Mouse (Mus musculus): Measurements from ENCODE around the gene Nfx1.
"Not testable (repeated sequence)": the region's sequence is repeated elsewhere in the genome, so short reads cannot be mapped to it uniquely, and the experiment has no call there.

The Nfx1 gene

DNA sequence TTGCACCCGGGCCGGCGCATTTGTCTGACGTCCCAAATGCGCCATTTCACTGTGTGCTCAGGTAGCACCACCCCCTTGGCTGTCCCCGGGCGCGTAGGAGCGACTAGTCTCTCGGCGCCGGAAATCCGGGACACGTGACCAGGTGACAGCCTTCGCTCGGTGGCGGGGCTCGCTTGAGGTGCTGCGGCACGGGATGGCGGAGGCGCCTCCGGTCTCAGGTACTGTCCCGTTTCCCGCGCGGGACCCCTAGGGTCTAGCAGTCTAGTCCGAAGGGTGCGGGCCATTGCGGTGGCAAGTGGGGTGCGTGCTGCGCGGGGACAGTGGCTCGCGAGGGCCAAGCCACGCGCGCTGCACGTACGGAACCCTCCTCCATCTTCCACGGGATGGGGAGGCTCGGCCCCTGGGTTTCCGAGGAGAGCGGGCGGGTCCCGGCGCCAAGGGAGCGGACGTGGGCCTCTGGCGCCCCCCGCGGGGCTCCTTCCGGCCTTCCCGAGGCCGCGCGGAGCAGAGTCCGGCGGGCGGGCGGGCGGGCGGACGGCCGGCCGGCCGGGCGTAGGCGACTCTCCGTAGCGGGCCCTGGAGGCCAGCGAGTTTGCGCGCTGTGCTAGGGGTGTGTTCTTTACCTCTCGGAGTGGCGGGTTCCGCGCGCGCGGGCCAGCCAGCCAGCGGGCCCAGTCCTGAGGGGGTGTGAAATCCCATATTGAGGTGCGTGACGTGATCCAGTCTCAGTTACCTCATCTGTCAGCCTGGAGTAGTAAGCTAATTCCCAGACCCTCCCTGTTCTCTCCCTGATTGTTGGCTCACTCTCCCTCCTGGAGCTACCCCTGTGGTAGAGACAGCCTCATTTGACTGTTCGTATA lies at the start of gene Nfx1:
TSS of gene Nfx1 (plus strand) at position 65 of the 860 bp plus-strand sequence.
- in situ Hi-C loops (cut with MboI, MseI) = loop anchor here in 1 of 2 experiments (10.0 kb wide), 1 partner anchor 774 kb away; no protein-coding TSS in a partner anchor

DNA sequence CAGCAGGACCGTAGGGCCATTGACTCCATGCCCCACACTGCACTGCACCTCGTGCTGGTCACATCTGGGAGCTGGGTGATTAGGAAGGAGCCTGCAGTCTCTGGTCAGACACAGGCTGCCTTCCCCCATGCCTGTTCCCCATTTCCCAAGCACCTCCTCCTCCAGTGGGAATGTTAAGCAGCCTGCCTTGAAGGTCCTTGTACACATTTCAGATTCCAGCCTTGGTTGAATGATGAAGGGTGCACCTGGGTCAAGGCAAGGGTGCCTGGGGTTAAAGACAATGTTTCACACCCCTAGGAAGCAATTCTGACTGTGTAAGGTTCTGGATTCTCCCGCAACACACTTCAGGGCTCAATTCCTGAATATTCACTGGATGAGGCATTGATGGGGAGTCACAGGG lies 49.4 kb upstream of the Nfx1 start:
- in situ Hi-C loops (cut with MboI, MseI) = no loop called here

DNA sequence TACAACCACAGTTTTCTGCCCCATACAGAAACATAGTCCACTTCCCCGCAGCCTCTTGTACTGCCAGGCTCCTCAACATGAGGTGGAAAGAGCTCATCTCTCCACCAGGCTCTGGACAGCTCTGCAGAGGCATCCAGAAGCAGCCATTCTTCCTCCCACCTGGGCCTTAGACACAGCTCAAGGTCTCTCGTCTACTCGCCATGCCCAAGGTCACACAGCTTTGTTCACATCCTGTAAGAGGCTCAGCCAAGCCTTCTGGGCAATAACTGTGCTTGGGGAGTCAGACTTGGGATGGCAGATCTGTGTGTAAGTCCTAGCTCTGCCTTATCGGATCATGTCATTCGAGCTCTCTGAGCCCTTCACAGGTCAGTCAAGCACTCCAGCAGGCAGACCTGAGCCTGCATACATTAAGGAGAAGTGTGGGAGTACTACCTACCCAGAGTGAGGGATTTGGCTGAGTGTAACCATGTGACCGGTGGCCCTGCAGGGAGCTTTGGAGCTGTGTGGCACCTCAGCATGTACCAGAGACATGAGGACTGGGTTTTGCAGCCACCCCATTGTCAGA lies 47.5 kb upstream of the Nfx1 start:
- in situ Hi-C loops (cut with MboI, MseI) = no loop called here

DNA sequence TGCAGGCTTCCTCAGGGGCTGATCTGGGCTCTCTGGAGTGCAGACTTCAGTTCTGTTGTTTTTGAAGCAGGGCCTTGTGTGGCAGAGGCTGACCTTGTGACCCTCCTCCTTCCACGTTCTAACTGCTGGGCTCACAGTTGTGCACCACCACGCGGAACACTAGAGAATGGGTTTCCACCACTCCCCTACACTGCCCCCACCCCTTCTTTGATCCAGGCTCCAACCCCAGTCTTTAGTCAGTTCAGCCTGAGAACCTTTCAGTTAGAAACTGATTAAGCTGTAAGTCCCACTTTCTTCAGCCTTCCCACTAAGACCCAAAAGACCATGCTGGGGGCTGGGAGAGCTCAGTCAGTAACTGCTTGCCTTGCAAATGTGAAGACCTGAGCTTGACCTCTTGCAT lies 45.1 kb upstream of the Nfx1 start:
- in situ Hi-C loops (cut with MboI, MseI) = no loop called here

DNA sequence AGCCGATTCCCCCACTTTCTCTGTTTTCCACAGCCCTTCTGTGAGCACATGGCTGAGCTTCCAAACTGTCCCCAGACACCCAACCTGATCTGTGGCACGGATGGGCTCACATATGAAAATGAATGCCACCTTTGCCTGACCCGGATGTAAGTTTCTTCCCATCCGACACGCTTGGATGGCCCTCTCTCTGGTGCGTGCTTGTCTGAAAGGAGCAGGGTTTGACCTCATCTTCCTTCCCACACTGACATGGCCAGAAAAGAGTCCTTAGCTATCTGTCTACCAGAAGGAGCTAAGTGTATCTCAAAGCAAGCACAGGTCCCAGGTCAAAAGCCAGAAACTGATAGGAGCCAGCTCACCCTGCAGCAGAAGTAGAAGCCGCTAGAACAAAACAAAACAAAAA lies 41.7 kb upstream of the Nfx1 start:
- in situ Hi-C loops (cut with MboI, MseI) = no loop called here

DNA sequence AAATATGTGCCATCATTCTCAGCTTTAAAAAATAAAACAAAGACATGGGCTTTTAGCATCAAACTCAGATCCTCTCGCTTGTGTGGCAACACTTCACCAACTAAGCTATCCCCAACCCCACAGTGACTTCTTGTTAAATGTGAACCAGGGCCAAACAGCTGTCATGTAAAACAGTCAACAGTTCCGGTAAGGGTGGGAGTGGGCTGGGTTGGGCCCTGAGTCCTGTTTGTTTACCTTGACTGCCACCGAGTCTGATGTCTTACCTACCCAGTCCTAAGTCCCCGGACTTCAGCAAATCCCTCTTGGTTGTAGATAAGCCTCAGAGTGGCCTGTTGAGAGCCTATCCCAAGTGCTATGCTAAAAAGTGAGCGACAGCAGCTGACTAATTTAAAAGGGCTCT lies 37.0 kb upstream of the Nfx1 start:
- in situ Hi-C loops (cut with MboI, MseI) = no loop called here

DNA sequence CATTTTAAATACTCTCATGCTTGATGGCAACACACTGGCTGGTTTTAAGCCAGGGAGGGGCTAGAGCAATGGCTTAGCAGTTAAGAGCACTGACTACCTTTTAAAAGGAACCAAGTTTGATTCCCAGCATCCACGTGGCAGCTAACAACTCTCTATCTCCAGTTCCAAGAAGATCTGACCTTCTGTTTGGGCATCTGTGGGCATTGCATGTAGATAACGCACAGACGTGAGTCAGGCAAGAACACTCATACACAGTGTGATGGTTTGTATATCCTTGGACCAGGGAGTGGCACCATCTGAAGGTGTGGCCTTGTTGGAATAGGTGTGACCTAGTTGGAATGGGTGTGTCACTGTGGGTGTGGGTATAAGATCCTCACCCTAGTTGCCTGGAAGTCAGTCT lies 36.3 kb upstream of the Nfx1 start:
- in situ Hi-C loops (cut with MboI, MseI) = not testable (repeated sequence)

DNA sequence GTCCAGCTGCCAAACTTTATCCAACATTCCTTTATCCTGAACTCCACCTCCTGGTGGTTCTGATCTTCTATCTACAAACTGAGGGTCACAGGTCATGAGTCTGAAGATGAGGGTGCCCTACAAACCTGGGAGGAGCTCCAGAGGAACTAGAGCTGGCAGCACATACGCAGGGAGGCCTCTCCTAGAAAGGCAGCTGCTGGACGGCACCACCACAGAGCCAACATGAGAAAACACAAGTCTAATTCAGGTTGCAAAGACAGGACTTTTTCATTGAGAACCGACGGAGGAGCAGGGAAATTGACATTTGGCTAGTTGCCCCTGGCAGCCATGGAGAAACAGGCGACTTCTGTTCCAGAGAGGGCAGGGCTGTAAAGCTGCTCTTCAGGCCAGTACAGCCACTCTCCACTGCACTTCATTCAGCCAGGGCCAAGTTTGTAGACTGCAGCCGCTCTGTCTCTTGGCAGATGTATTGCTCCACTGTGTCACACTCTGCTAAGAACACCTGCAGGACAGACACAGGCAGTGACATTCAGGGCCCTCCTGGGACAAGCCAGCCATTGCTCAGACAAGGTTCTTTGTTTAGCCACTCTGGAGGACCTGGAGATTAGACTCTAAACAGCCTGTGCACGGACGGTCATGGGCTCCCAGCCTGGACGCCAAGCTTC lies 34.4 kb upstream of the Nfx1 start:
- in situ Hi-C loops (cut with MboI, MseI) = no loop called here

DNA sequence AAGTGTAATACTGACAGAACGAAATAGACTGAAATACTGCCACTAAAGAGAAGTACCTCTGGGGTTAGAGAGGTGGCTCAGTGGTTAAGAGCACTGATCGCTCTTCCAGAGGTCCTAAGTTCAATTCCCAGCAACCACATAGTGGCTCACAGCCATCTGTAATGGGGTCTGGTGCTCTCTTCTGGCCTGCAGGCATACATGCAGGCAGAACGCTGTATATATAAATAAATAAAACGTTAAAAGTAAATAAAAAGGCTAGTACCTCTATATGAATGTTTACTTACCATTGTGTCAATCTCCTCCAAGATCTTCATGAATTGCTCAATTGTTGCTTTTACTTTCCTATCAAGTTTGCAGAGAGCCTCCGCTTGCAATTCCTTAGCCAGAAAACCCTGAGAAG lies 31.9 kb upstream of the Nfx1 start:
- in situ Hi-C loops (cut with MboI, MseI) = no loop called here

DNA sequence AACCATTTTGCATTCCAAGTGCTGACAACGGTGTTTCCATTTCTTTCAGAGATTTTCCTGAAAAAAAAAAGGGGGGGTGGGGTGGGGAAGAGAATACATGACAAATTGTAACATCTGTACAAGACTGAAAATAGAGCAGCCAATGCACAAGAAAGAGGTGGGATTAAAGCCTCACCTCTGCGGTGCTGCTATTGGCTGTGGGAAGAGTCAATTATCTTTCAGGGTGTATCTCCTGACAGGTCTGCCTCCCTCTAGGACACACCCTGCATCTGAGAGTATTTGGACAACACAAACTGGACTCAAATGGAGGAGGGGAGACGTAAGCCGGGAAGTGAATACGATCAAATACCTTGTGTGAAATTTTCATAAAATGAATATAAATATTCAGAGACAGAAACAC lies 27.1 kb upstream of the Nfx1 start:
- in situ Hi-C loops (cut with MboI, MseI) = no loop called here

DNA sequence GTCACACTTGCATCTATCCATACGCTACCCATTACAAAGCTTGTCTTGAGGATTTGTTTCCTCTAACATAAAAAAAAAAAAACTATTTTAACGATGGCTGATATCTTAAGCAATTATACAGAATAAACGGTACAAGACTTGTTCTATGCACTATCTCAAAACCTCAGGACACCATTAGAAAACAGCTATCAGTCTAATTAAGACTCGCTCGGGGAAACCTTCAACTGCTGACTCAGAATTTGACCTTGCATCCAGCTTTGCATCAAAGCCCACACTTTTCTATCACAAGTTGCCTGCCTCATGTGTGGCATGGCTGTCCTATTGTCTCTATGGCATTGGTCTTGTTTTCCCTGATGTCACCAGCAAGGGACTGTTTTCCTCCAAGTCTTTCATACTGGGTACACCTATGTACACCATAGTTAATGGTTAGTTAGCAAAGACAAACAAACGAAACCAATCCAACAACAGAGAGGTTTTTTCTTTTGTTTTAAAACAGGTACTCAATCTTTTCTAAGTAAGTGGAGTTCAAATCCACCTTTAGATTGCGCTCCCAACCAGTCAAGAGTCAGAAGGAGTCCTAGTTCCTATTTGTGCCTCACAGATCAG lies 24.1 kb upstream of the Nfx1 start:
- in situ Hi-C loops (cut with MboI, MseI) = loop anchor here in 1 of 2 experiments (5.0 kb wide), 1 partner anchor 174 kb away; no protein-coding TSS in a partner anchor

DNA sequence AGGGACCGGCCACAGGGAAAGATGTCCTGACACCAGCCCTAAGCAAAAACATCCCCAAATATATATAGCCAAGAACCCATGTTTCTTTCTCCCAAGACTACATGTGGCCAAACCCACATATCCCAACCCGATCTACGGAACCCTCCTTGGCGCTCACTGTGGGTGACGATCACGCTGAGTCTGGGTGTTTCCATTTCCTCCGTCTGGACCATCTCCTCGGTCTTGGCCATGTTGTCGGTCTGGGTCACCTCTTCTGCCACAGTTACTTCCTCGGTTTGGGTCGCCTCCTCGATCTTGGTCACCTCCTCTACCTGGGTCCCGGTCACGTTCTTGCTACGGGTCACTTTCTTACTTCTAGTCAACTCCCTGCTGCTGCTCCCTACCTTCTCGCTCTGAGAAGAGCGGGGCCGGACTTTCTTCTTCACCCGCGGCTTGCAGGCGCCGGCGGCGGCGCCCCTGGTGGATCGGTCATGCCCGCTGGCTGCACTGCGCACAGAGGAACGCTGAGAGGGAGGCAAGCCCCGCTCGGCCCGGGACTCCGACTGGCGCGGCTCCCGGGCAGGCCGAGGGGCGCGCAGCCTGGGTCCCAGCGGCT lies 23.0 kb upstream of the Nfx1 start:
- in situ Hi-C loops (cut with MboI, MseI) = loop anchor here in 1 of 2 experiments (5.0 kb wide), 1 partner anchor 175 kb away; no protein-coding TSS in a partner anchor

DNA sequence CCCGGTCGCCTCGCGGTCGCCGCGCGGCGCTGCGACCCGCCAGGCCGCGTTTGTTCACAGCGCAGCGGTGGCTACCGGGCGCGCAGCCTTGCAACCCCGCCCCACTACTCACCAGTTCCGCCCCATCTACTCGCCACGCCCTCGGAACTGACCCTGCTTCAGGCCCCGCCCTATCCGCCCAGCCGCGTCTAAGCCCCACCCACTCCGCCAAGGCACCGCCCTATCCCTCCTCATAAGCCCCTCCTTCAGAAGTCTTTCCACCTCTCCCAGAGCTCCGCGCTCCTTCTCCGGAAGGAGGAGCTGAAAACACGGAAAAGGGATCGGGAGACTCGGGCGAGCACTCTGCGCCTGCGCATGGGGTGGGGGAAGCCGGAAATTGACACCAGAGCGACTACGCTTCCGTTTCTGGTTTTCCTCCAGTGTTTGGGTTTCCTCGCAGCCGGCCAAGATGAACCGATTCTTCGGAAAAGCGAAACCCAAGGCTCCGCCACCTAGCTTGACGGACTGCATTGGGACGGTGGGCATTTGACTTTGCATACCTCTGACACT lies 22.5 kb upstream of the Nfx1 start, which contains the start of the genes Bag1 and Chmp5:
TSS of gene Bag1 (minus strand) at position 135 of the 549 bp plus-strand sequence.
TSS of gene Chmp5 (plus strand) at position 248 of the 549 bp plus-strand sequence.
- in situ Hi-C loops (cut with MboI, MseI) = loop anchor here in 1 of 2 experiments (5.0 kb wide), 1 partner anchor 176 kb away; no protein-coding TSS in a partner anchor

DNA sequence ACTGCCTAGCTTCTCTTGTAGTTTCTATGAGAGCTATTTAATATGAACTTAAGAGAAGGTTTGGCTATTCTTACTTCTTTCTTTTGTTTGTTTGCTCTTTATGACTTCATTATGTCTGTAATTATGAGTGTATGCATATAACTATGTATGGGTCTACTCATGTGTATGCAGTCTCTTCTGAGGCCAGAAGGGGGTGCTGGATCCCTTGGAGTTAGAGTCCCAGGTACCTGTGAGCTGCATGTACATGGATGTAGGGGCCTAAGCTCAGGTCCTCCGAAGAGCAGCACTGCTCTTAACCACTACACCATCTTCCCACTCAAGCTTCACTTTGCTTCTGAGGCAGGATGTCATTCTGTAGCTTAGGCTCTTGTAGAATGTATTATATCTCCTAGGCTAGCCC lies 17.2 kb upstream of the Nfx1 start:
- in situ Hi-C loops (cut with MboI, MseI) = no loop called here

DNA sequence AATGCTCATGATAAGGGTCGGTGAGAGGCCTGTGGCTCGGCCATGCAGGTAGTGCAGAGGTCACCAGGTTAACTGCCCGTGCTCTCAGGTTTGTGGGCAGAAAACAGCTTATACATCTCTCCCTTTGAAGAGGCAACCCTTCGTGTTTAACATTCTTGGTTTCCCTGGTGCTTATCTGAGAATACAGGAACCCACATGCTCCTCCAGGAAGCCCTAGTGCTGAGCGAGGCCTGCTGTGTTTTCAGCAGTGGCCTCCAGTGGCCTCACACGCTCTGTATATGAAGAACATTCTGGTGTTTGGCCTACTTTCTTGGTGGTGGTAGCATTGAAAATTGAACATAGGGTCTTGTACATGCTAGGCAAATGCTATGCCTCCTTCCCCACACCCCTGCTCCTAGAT lies 14.8 kb upstream of the Nfx1 start:
- in situ Hi-C loops (cut with MboI, MseI) = no loop called here

DNA sequence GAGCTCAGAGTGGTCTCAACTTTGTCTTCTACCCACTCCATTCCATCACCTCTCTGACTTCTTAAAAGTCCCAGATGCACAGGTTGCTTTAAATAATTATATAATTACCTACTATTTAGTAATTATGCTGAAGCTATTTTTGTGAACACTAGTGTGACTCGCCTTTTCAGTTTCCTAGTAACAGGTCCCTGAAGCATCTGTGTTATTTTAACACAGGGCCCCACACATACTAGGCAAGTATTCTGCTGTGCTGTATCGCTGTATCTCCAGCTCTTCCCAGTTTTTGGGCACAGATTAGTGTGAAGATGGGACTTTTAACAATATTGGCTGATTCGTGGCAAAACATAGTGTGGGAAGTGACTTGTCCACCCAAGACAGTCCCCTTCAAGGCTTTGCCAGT lies 7.2 kb upstream of the Nfx1 start:
- in situ Hi-C loops (cut with MboI, MseI) = no loop called here

DNA sequence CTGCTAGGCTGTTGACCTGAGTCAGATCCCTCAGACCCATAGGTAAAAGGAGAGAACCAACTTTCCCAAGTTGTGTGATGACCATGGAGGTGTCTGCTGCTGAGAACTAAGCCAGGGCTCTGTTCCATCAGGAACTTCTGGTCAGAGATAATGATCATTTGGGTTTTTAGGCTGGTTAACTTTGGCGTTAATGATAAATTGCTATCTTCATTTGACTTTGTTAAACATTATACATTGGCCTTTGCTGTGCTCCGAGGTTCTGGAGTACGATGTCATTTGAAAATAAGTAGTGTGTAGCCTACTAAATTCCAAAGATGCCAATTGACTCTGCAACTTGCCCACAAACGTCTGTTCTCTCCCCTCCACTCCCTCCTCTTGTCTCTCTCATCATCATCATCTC lies 1.5 kb upstream of the Nfx1 start:
- in situ Hi-C loops (cut with MboI, MseI) = no loop called here

DNA sequence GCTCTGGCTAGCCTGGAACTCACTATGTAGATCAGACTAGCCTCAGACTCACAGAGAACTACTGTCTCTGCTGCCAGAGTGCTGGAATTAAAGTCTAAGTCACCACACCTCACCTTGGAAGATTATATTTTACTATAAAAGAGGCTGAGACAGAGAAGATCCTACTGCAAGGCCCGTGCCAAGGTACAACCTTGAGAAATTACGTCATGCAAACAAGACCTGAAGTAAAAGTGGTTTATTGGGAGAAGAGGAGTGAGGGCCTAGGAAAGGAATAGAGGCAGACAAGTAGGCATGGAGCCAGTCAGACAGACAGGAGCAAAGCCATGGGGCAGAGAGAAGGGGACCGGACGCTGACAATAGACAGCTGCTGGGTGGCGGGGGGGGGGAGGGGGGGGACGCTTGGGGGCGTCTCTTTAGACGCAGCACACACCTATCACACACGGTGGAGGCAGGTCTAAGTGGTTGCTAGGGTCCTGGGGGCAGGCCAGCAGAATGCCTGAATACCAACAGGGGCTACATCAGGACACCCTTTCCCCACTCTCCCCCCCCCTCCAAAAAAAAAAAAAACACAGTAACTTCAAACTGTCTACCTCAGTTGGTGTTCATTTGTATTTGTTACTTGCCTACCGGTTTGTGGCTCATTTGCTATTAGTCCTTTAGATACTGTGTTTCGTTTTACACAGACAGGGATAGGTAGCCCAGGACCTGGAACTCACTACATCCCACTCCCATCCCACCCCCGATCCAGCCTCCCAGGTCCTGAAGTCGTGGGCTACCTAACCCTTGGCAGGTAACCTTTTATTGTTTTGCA lies 720 bp upstream of the Nfx1 start:
- in situ Hi-C loops (cut with MboI, MseI) = loop anchor here in 1 of 2 experiments (10.0 kb wide), 1 partner anchor 775 kb away; no protein-coding TSS in a partner anchor

DNA sequence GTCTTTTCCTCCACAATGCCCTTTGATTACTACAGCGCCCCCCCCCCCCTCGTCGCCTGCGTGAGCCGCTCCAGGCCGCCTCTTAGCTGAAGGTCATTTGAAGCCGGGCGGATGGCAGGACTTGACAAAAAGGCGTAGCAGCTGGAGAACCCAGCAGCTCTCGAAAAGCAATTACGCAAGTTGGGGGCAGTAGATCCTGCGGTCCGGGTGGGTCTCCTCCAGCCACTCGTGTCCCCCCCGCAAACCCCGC lies 189 bp upstream of the Nfx1 start:
- in situ Hi-C loops (cut with MboI, MseI) = loop anchor here in 1 of 2 experiments (10.0 kb wide), 1 partner anchor 774 kb away; no protein-coding TSS in a partner anchor

DNA sequence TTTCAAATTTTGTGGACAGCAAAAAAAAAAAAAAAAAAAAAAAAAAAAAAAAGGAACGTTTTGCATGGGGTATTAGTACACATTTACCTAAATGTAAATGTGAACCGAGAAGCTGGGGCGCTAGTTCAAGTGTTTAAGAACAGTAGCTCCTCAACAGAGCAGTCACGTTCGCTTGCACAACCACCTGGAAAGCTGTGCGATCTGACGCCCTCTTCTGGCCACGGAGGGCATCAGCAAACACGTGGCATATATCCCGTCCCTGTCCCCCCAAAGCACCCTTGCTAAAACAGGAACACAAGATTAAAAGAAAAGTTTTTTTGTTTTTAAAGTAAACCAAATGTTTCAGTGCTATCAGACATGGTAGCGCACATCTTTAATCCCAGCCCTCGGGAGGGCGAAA lies 1.0 kb downstream of the Nfx1 start:
- in situ Hi-C loops (cut with MboI, MseI) = loop anchor here in 1 of 2 experiments (10.0 kb wide), 1 partner anchor 773 kb away; no protein-coding TSS in a partner anchor

Measured in T-helper 17 cell (primary cell).